Mouse (Mus musculus): ENCODE results near the gene Nup210.

- TF ChIP-seq EP300 (IDR thresholded peaks at IDR 0.05; ENCODE audit: low read depth in 1 of 2, low read length in 2 of 2) (no peak), CTCF (IDR thresholded peaks at IDR 0.05 in 2 of 3, conservative IDR thresholded peaks at IDR 0.05 in 1 of 3; ENCODE audit: control insufficient read depth in 1 of 3, insufficient read depth in 1 of 3, low read depth in 2 of 3, low read length in 3 of 3, poor library complexity in 1 of 3, severe bottlenecking in 1 of 3) (no peak), CHD1 (IDR thresholded peaks at IDR 0.05; ENCODE audit: low read depth, low read length) (no peak), SMC3 (IDR thresholded peaks at IDR 0.05; ENCODE audit: low read depth, low read length) (no peak), RCOR1 (IDR thresholded peaks at IDR 0.05; ENCODE audit: low read depth, low read length) (no peak), MAX (IDR thresholded peaks at IDR 0.05; ENCODE audit: low read length) (no peak), TBP (IDR thresholded peaks at IDR 0.05; ENCODE audit: low read depth, low read length) (no peak), ZC3H11A (IDR thresholded peaks at IDR 0.05; ENCODE audit: low read depth, low read length) (no peak)
These were observed 75.3 kb downstream of the Nup210 start for GRCm38 (mm10) chr6:91041287-91041686.
